Comparison of ENCODE assay signal across 21 mouse cellular contexts in the genomic region with DNA sequence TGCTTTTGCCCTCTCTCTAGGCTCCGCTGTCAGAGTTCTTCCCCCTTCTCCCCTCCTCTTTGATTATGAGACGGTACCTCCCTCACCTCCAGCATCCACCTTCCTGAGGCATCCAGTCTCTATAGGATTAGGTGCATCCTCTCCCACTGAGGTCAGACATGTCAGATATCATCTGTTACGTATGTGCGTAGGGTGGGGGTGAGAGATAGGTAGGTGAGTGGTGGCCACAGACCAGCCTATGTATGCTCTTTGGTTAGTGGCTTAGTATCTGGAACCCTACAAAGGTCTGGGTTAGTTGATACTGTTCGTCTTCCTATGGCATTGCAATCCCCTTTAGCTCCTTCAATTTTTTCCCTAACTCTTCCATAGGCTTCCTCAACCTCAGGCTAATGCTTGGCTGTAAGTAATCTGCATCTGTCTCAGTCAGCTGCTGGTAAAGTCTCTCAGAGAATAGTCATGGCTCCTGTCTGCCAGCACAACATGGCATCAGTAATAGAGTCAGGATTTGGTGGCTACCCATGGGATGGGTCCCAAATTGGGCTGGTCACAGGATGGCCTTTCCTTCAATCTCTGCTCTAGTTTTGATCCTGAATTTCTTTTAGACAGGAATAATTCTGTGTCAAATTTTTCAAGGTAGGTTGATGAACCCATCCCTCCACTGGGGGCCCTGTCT.
DNase-seq lines count a peak whose midpoint lies in the region; ATAC-seq lines count a peak whose summit lies in the region.
"Had no signal": no experiment of that assay in that cellular context is flagged by ENCODE, and none has a peak within 500 bp of the region (broad histone marks: within the 10 kb centered on the region; RNA-seq: fewer than 3 reads in every experiment).

No protein-coding gene starts in this region.

- no peak for DNase-seq in forebrain, embryonic 11.5 days (ENCODE audit: low spot score)
- DNase-seq in kidney, adult 11 months: no peak
- DNase-seq in midbrain, embryonic 14.5 days: no peak
- DNase-seq: adrenal gland, postnatal 10 days; cerebellum, adult 9-11 months; gastrocnemius, postnatal 10 days; heart, adult 18-20 months; kidney, postnatal 14 days; lung, postnatal 4 days; right cerebral cortex, postnatal 4 days; thymus, postnatal 25 days had no signal

- peak; percentile 57; the same call in 1 of the 2 replicates for ATAC-seq in forebrain, embryonic 11.5 days (replicated peaks; ENCODE audit: low FRiP score)
- ATAC-seq in forebrain, embryonic 16.5 days: no peak
- ATAC-seq in kidney, embryonic 15.5 days (replicated peaks; ENCODE audit: low FRiP score): 0 out of 2 replicates have a peak, but pooled peaks have one; percentile 25
- ATAC-seq in midbrain, embryonic 14.5 days (ENCODE audit: low FRiP score, low TSS enrichment): peak; percentile 43
- ATAC-seq in midbrain, embryonic 13.5 days: no peak
- ATAC-seq in stomach, embryonic 16.5 days (ENCODE audit: insufficient read depth, low FRiP score): peak; percentile 47; the same call in 1 of the 2 replicates
- ATAC-seq: CD4-positive, CD25-positive, alpha-beta regulatory T cell, adult 4 months; intestine, postnatal 0 days; Patski had no signal

- WGBS in forebrain, embryonic 11.5 days: 74% methylated on average over 5 of the region's 5 CpGs
- 70% methylated on average over 5 of the region's 5 CpGs for WGBS in forebrain, embryonic 16.5 days
- whole genome bisulfite sequencing in kidney, embryonic 15.5 days: 72% methylated on average over 5 of the region's 5 CpGs
- 71% methylated on average over 5 of the region's 5 CpGs for WGBS in midbrain, embryonic 14.5 days
- 72% methylated on average over 5 of the region's 5 CpGs for WGBS in midbrain, embryonic 13.5 days
- 65% methylated on average over 5 of the region's 5 CpGs for WGBS in stomach, embryonic 16.5 days

- no peaks in the 10 kb centered on the region for H3K36me3 ChIP-seq in forebrain, embryonic 11.5 days (ENCODE audit: control insufficient read depth, insufficient read depth, low read length)
- no peaks in the 10 kb centered on the region for H3K36me3 ChIP-seq in forebrain, embryonic 16.5 days (ENCODE audit: control insufficient read depth, insufficient read depth)
- H3K36me3 ChIP-seq in kidney, embryonic 15.5 days: no peaks in the 10 kb centered on the region
- H3K36me3 ChIP-seq in midbrain, embryonic 14.5 days (ENCODE audit: control insufficient read depth, insufficient read depth, low read length): no peaks in the 10 kb centered on the region
- H3K36me3 ChIP-seq in midbrain, embryonic 13.5 days: no peaks in the 10 kb centered on the region
- H3K36me3 ChIP-seq in stomach, embryonic 16.5 days (ENCODE audit: control insufficient read depth, insufficient read depth, low read length): no peaks in the 10 kb centered on the region
- H3K36me3 ChIP-seq: embryonic facial prominence, embryonic 15.5 days; heart, embryonic 15.5 days; lung, embryonic 15.5 days had no signal

- no peak overlapping the region for H3K4me3 ChIP-seq in forebrain, embryonic 11.5 days (ENCODE audit: low read depth, low read length)
- no peak overlapping the region for H3K4me3 ChIP-seq in forebrain, embryonic 16.5 days (replicated peaks; ENCODE audit: low read length)
- no peak overlapping the region for H3K4me3 ChIP-seq in kidney, embryonic 15.5 days (replicated peaks)
- no peak overlapping the region for H3K4me3 ChIP-seq in midbrain, embryonic 14.5 days (replicated peaks; ENCODE audit: low read depth, low read length)
- no peak overlapping the region for H3K4me3 ChIP-seq in midbrain, embryonic 13.5 days (replicated peaks)
- H3K4me3 ChIP-seq in stomach, embryonic 16.5 days (replicated peaks; ENCODE audit: low read length): no peak overlapping the region
- H3K4me3 ChIP-seq: embryonic facial prominence, embryonic 15.5 days; heart, embryonic 15.5 days; lung, embryonic 15.5 days had no signal

- no peak overlapping the region for H3K4me2 ChIP-seq in forebrain, embryonic 11.5 days (ENCODE audit: low read depth, low read length, severe bottlenecking)
- H3K4me2 ChIP-seq in forebrain, embryonic 16.5 days (ENCODE audit: low read length): no peak overlapping the region
- H3K4me2 ChIP-seq in kidney, embryonic 15.5 days: no peak overlapping the region
- H3K4me2 ChIP-seq in midbrain, embryonic 14.5 days (ENCODE audit: low read length): no peak overlapping the region
- H3K4me2 ChIP-seq in midbrain, embryonic 13.5 days (replicated peaks): no peak overlapping the region
- H3K4me2 ChIP-seq in stomach, embryonic 16.5 days (ENCODE audit: low read depth, low read length): no peak overlapping the region
- H3K4me2 ChIP-seq: embryonic facial prominence, embryonic 15.5 days; heart, embryonic 15.5 days; lung, embryonic 15.5 days had no signal

- H3K9me3 ChIP-seq in forebrain, embryonic 11.5 days (ENCODE audit: control insufficient read depth, low read length): no peaks in the 10 kb centered on the region
- H3K9me3 ChIP-seq in forebrain, embryonic 16.5 days (ENCODE audit: control insufficient read depth, low read length): no peaks in the 10 kb centered on the region
- no peaks in the 10 kb centered on the region for H3K9me3 ChIP-seq in kidney, embryonic 15.5 days (replicated peaks)
- no peaks in the 10 kb centered on the region for H3K9me3 ChIP-seq in midbrain, embryonic 14.5 days (ENCODE audit: control insufficient read depth, low read length)
- H3K9me3 ChIP-seq in midbrain, embryonic 13.5 days: no peaks in the 10 kb centered on the region
- H3K9me3 ChIP-seq in stomach, embryonic 16.5 days (replicated peaks; ENCODE audit: control insufficient read depth, low read length): no peaks in the 10 kb centered on the region; the same call in 1 of the 2 replicates
- H3K9me3 ChIP-seq: embryonic facial prominence, embryonic 15.5 days; heart, embryonic 15.5 days; lung, embryonic 15.5 days had no signal

- no peaks in the 10 kb centered on the region for H3K27me3 ChIP-seq in forebrain, embryonic 11.5 days (ENCODE audit: control insufficient read depth, insufficient read depth, low read length)
- no peaks in the 10 kb centered on the region for H3K27me3 ChIP-seq in forebrain, embryonic 16.5 days (replicated peaks; ENCODE audit: control insufficient read depth, insufficient read depth, low read length)
- no peaks in the 10 kb centered on the region for H3K27me3 ChIP-seq in kidney, embryonic 15.5 days
- no peaks in the 10 kb centered on the region for H3K27me3 ChIP-seq in midbrain, embryonic 14.5 days (ENCODE audit: control insufficient read depth, insufficient read depth, low read length)
- H3K27me3 ChIP-seq in midbrain, embryonic 13.5 days: no peaks in the 10 kb centered on the region
- no peaks in the 10 kb centered on the region for H3K27me3 ChIP-seq in stomach, embryonic 16.5 days (ENCODE audit: control insufficient read depth, insufficient read depth, low read length)
- H3K27me3 ChIP-seq: embryonic facial prominence, embryonic 15.5 days; heart, embryonic 15.5 days; lung, embryonic 15.5 days; Patski had no signal

- no peak overlapping the region for H3K27ac ChIP-seq in forebrain, embryonic 11.5 days (ENCODE audit: low read depth, low read length)
- H3K27ac ChIP-seq in forebrain, embryonic 16.5 days (ENCODE audit: low read length): no peak overlapping the region
- H3K27ac ChIP-seq in kidney, embryonic 15.5 days: no peak overlapping the region
- no peak overlapping the region for H3K27ac ChIP-seq in midbrain, embryonic 14.5 days (replicated peaks; ENCODE audit: low read depth, low read length)
- no peak overlapping the region for H3K27ac ChIP-seq in midbrain, embryonic 13.5 days
- no peak overlapping the region for H3K27ac ChIP-seq in stomach, embryonic 16.5 days (ENCODE audit: low read length)
- H3K27ac ChIP-seq: embryonic facial prominence, embryonic 15.5 days; heart, embryonic 15.5 days; lung, embryonic 15.5 days had no signal

- no peak overlapping the region for H3K9ac ChIP-seq in forebrain, embryonic 11.5 days (ENCODE audit: low read length)
- H3K9ac ChIP-seq in forebrain, embryonic 16.5 days (replicated peaks; ENCODE audit: low read depth, low read length): no peak overlapping the region
- H3K9ac ChIP-seq in kidney, embryonic 15.5 days: no peak overlapping the region
- H3K9ac ChIP-seq in midbrain, embryonic 14.5 days (replicated peaks; ENCODE audit: low read length): no peak overlapping the region
- H3K9ac ChIP-seq in midbrain, embryonic 13.5 days (replicated peaks): no peak overlapping the region
- no peak overlapping the region for H3K9ac ChIP-seq in stomach, embryonic 16.5 days (ENCODE audit: low read length)
- H3K9ac ChIP-seq: embryonic facial prominence, embryonic 15.5 days; heart, embryonic 15.5 days; lung, embryonic 15.5 days had no signal

- H3K4me1 ChIP-seq in forebrain, embryonic 11.5 days (replicated peaks; ENCODE audit: control insufficient read depth, insufficient read depth, low read length): no peaks in the 10 kb centered on the region
- no peaks in the 10 kb centered on the region for H3K4me1 ChIP-seq in forebrain, embryonic 16.5 days (replicated peaks; ENCODE audit: control insufficient read depth, insufficient read depth, low read length)
- H3K4me1 ChIP-seq in kidney, embryonic 15.5 days: no peaks in the 10 kb centered on the region
- H3K4me1 ChIP-seq in midbrain, embryonic 14.5 days (ENCODE audit: control insufficient read depth, insufficient read depth, low read length): no peaks in the 10 kb centered on the region
- no peaks in the 10 kb centered on the region for H3K4me1 ChIP-seq in midbrain, embryonic 13.5 days (replicated peaks)
- no peaks in the 10 kb centered on the region for H3K4me1 ChIP-seq in stomach, embryonic 16.5 days (ENCODE audit: control insufficient read depth, insufficient read depth, low read length)
- H3K4me1 ChIP-seq: embryonic facial prominence, embryonic 15.5 days; heart, embryonic 15.5 days; lung, embryonic 15.5 days had no signal

Comparison
In these comparisons a context has a peak if more than half of its experiments do, and no peak if none do; other contexts are left out.
1. ATAC-seq: peak in forebrain, embryonic 11.5 days (single experiment), kidney, embryonic 15.5 days (single experiment), midbrain, embryonic 14.5 days (single experiment) and stomach, embryonic 16.5 days (single experiment); none in forebrain, embryonic 16.5 days (single experiment) and midbrain, embryonic 13.5 days (single experiment).